ENCODE assay signal across 16 mouse cellular contexts in the genomic region with DNA sequence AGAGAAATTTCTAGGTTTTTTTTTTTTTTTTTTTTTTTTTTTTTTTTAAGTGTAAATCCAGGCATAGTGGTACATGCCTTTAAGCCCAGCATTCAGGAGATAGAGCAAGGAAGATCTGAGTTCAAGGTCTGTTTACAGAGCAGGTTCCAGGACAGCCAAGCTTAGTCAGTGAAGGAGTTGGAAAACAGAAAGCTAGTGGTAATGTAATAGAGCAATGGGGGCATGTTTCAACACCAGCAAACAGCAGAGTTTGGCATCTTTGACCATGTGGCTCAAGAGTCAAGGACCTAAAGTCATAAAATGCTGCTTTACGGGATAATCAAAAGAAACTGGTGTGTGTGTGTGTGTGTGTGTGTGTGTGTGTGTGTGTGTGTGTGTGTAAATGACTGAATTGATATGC.
"Had no signal": no experiment of that assay in that cellular context is flagged by ENCODE, and none has a peak within 500 bp of the region (broad histone marks: within the 10 kb centered on the region; RNA-seq: fewer than 3 reads in every experiment).

No protein-coding gene starts in this region.

- DNase-seq: retina, postnatal 1 day; right cerebral cortex, adult 18-20 months; right cerebral cortex, postnatal 14 days; right cerebral cortex, postnatal 25 days; right cerebral cortex, postnatal 4 days; spleen, adult 18-20 months; thymus, adult 18-20 months; thymus, adult 2 months; thymus, postnatal 14 days; thymus, postnatal 25 days; thymus, postnatal 36 days; thymus, postnatal 4 days had no signal

- H3K9ac ChIP-seq: neural tube, embryonic 13.5 days; neural tube, embryonic 15.5 days; stomach, embryonic 15.5 days had no signal

- H3K27ac ChIP-seq: neural tube, embryonic 13.5 days; neural tube, embryonic 15.5 days; stomach, embryonic 15.5 days; stomach, postnatal 0 days had no signal

- H3K27me3 ChIP-seq: neural tube, embryonic 13.5 days; neural tube, embryonic 15.5 days; stomach, embryonic 15.5 days had no signal

- H3K4me1 ChIP-seq: neural tube, embryonic 13.5 days; neural tube, embryonic 15.5 days; stomach, embryonic 15.5 days had no signal

- H3K36me3 ChIP-seq: neural tube, embryonic 13.5 days; neural tube, embryonic 15.5 days; stomach, embryonic 15.5 days had no signal

- H3K4me3 ChIP-seq: neural tube, embryonic 13.5 days; neural tube, embryonic 15.5 days; stomach, embryonic 15.5 days had no signal
